8 mouse cellular contexts compared by ENCODE assay signal in the genomic region with DNA sequence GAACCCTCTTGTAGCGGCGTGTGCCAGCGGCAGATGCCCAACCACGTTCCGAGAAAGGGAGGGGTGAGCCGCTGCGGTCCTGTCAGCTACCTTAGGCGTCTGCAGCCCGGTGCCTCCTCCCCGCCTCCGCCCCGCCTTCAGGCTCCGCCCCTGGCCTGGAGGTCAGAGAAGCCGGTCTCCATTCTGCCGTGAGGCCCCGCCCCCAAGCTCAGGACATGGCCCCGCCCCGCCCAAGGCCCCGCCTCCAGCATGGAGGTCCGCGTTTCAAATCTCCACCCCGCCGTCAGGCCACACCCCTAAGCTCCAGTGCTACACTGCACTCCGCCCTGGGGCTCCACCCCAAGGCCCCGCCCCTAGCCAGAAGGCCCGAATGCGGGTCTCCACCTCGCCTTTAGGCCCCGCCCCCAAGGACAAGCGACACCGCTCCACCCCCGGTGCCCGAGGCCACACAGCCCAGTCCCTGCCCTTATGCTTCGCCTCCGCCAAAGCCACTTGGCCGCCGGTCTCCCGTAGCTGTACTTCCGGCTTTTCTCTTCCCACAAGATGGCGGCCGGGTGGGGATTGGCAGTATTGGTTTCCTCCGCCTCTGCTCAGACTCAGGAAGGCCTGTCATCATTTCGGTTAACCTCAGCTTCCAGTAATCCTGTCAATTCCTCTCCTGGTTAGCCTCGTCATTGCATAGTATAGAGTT. TPM values are rescaled to one million over a fixed set of nuclear protein-coding genes. Genes with fewer than 3 reads are reported as not detected.
DNase-seq lines count a peak whose midpoint lies in the region; ATAC-seq and TF ChIP-seq lines count a peak whose summit lies in the region.

A gene (minus strand): TSS at position 217 of the 691 bp plus-strand sequence.

- peak within 1 kb of the TSS; percentile 28; the same call in 1 of the 2 replicates for H3K9ac ChIP-seq in ES-Bruce4 (ENCODE audit: low read depth, poor library complexity, severe bottlenecking)
- H3K9ac ChIP-seq in forebrain, embryonic 13.5 days, result peak within 1 kb of the TSS; percentile 76
- peak within 1 kb of the TSS; percentile 72 for H3K9ac ChIP-seq in liver, postnatal 0 days (replicated peaks)
- H3K9ac ChIP-seq in neural tube, embryonic 14.5 days (replicated peaks; ENCODE audit: low read depth, low read length), result peak within 1 kb of the TSS; percentile 66

- ATAC-seq in cerebellum, adult (ENCODE audit: insufficient number of reproducible peaks, low FRiP score, low TSS enrichment), result peak; percentile 92
- peak; percentile 99 for ATAC-seq in forebrain, embryonic 13.5 days
- peak; percentile 98 for ATAC-seq in liver, postnatal 0 days
- ATAC-seq in neural tube, embryonic 14.5 days (ENCODE audit: low read depth), result peak; percentile 97

- intact Hi-C loops in heart, postnatal 10 days (cut with DNase I), result loop anchor here (5.0 kb wide), 2 partner anchors 74 to 141 kb away; a partner anchor contains a TSS

- peak; percentile 100 for DNase-seq in heart, postnatal 10 days
- peak; percentile 96 for DNase-seq in large intestine, adult 2 months (ENCODE audit: low read depth, low spot score)
- peak; percentile 100 for DNase-seq in liver, postnatal 0 days
- DNase-seq in testis, postnatal 10 days (ENCODE audit: low spot score), result peak; percentile 100

- H3K9me3 ChIP-seq in ES-Bruce4 (replicated peaks; ENCODE audit: control insufficient read depth, insufficient read depth, low read length, poor library complexity, severe bottlenecking), result no peaks in the 10 kb centered on the region
- no peaks in the 10 kb centered on the region for H3K9me3 ChIP-seq in forebrain, embryonic 13.5 days (replicated peaks)
- no peaks in the 10 kb centered on the region for H3K9me3 ChIP-seq in liver, postnatal 0 days (ENCODE audit: low read length)
- H3K9me3 ChIP-seq in neural tube, embryonic 14.5 days (ENCODE audit: control insufficient read depth, low read length), result no peaks in the 10 kb centered on the region

- H3K36me3 ChIP-seq in ES-Bruce4 (ENCODE audit: control insufficient read depth, insufficient read depth, low read length, poor library complexity, severe bottlenecking), result no peaks in the 10 kb centered on the region
- H3K36me3 ChIP-seq in forebrain, embryonic 13.5 days (ENCODE audit: poor library complexity, severe bottlenecking), result no peaks in the 10 kb centered on the region
- no peaks in the 10 kb centered on the region; the same call in 1 of the 2 replicates for H3K36me3 ChIP-seq in liver, postnatal 0 days (replicated peaks; ENCODE audit: insufficient read depth, low read length)
- H3K36me3 ChIP-seq in neural tube, embryonic 14.5 days (ENCODE audit: control insufficient read depth, insufficient read depth, low read length), result no peaks in the 10 kb centered on the region

- H3K27ac ChIP-seq in ES-Bruce4 (ENCODE audit: insufficient read depth, low read length), result no peak within 1 kb of the TSS
- H3K27ac ChIP-seq in forebrain, embryonic 13.5 days, result peak within 1 kb of the TSS; percentile 60; the same call in 1 of the 2 replicates
- peak within 1 kb of the TSS; percentile 87 for H3K27ac ChIP-seq in liver, postnatal 0 days (ENCODE audit: low read depth)
- H3K27ac ChIP-seq in neural tube, embryonic 14.5 days (ENCODE audit: low read depth, low read length), result peak within 1 kb of the TSS; percentile 72

- WGBS in forebrain, embryonic 13.5 days, result under 1% methylated on average over 44 of the region's 44 CpGs
- WGBS in large intestine, adult 2 months, result under 1% methylated on average over 44 of the region's 44 CpGs
- WGBS in liver, postnatal 0 days (ENCODE audit: insufficient replicate concordance), result under 1% methylated on average over 42 of the region's 44 CpGs
- under 1% methylated on average over 43 of the region's 44 CpGs for WGBS in neural tube, embryonic 14.5 days

- no peak for TF ChIP-seq POLR2A in ES-Bruce4 (IDR thresholded peaks at IDR 0.05; ENCODE audit: insufficient read depth, low read length)

- peak within 1 kb of the TSS; percentile 91 for H3K4me2 ChIP-seq in forebrain, embryonic 13.5 days
- peak within 1 kb of the TSS; percentile 100 for H3K4me2 ChIP-seq in liver, postnatal 0 days (ENCODE audit: low read depth, low read length)
- H3K4me2 ChIP-seq in neural tube, embryonic 14.5 days (ENCODE audit: low read depth, low read length), result peak within 1 kb of the TSS; percentile 84

- H3K27me3 ChIP-seq in ES-Bruce4 (ENCODE audit: control insufficient read depth, insufficient read depth, low read length, poor library complexity, severe bottlenecking), result no peaks in the 10 kb centered on the region; the same call in 1 of the 2 replicates
- H3K27me3 ChIP-seq in forebrain, embryonic 13.5 days, result peaks cover 7% of the 10 kb centered on the region; the same call in 1 of the 2 replicates
- H3K27me3 ChIP-seq in liver, postnatal 0 days (ENCODE audit: insufficient read depth, low read length), result 0 out of 2 replicates have a peak, but pooled peaks cover 1% of the 10 kb centered on the region
- no peaks in the 10 kb centered on the region for H3K27me3 ChIP-seq in neural tube, embryonic 14.5 days (ENCODE audit: control insufficient read depth, insufficient read depth, low read length)

- TF ChIP-seq CTCF in ES-Bruce4 (IDR thresholded peaks at IDR 0.05; ENCODE audit: low read depth, low read length), result no peak
- no peak for TF ChIP-seq CTCF in liver, postnatal 0 days (IDR thresholded peaks at IDR 0.05; ENCODE audit: low read depth)

- no peak for TF ChIP-seq EP300 in ES-Bruce4 (IDR thresholded peaks at IDR 0.05; ENCODE audit: insufficient read depth, low read depth, low read length)
- peak; percentile 32; the same call in 1 of the 2 replicates for TF ChIP-seq EP300 in liver, postnatal 0 days (IDR thresholded peaks at IDR 0.05; ENCODE audit: low read depth)

- H3K4me3 ChIP-seq in ES-Bruce4 (ENCODE audit: low read depth, low read length), result peak within 1 kb of the TSS; percentile 73
- H3K4me3 ChIP-seq in forebrain, embryonic 13.5 days, result peak within 1 kb of the TSS; percentile 68
- peak within 1 kb of the TSS; percentile 81 for H3K4me3 ChIP-seq in liver, postnatal 0 days (ENCODE audit: low read depth, low read length)
- H3K4me3 ChIP-seq in neural tube, embryonic 14.5 days (ENCODE audit: low read depth, low read length), result peak within 1 kb of the TSS; percentile 68

- no peaks in the 10 kb centered on the region for H3K4me1 ChIP-seq in ES-Bruce4 (ENCODE audit: control insufficient read depth, insufficient read depth, low read length)
- H3K4me1 ChIP-seq in forebrain, embryonic 13.5 days, result peaks cover 6% of the 10 kb centered on the region; the same call in 1 of the 2 replicates
- H3K4me1 ChIP-seq in liver, postnatal 0 days (ENCODE audit: insufficient read depth), result peaks cover 10% of the 10 kb centered on the region; the same call in 1 of the 2 replicates
- no peaks in the 10 kb centered on the region for H3K4me1 ChIP-seq in neural tube, embryonic 14.5 days (ENCODE audit: control insufficient read depth, insufficient read depth, low read length)

RNA-seq across cellular contexts. Expression of the gene that starts here (rescaled TPM):
- 1.1 and 1.8 TPM in 2 replicates for polyA plus RNA-seq in ES-Bruce4 (2011; ENCODE audit: insufficient read depth, insufficient read length, low read depth, missing spikeins)
- polyA plus RNA-seq in forebrain, embryonic 13.5 days (2015; fragmentation: Nextera tagmentation; extraction: Ambion mirVana), result 6.8 and 7.2 TPM in 2 replicates
- 10 to 100 TPM in 1 of 2 experiments, 1 to 10 TPM in 1; 8.4 to 10.1 TPM for total RNA-seq in heart, postnatal 10 days (2021)
- 3.1 and 10.6 TPM in 2 replicates for polyA plus RNA-seq in large intestine, adult 2 months (2012; rRNA removed)
- polyA plus RNA-seq in liver, postnatal 0 days (2015; fragmentation: Nextera tagmentation; extraction: Ambion mirVana), result 3.4 TPM in 2 replicates
- 15.8 and 17.9 TPM in 2 replicates for polyA plus RNA-seq in neural tube, embryonic 14.5 days (2014; fragmentation: Nextera tagmentation; extraction: Ambion mirVana)
